Mouse (Mus musculus) heart, postnatal 0 days (tissue): ENCODE results near the gene Atp8b4.

Experiments
- CTCF ChIP-seq: IDR thresholded peaks from 2 replicates; pipeline ENCODE4 v1.5.1; 2016; ENCODE audit warnings: antibody characterized with exemption, control low read depth, low read depth
- EP300 ChIP-seq: IDR thresholded peaks from 2 replicates; pipeline ENCODE4 v1.6.1; 2016; ENCODE audit warnings: antibody characterized with exemption, low read depth

GRCm38 (mm10) chr2:126341521-126341920, 159.0 kb downstream of the Atp8b4 start:
- TF ChIP-seq EP300 (no peak), CTCF (no peak)
